Mouse (Mus musculus): ENCODE results near the gene 2810459M11Rik. TPM values are rescaled to one million over a fixed set of nuclear protein-coding genes. Genes with fewer than 3 reads are reported as not detected.

2810459M11Rik gene
- polyA plus RNA-seq, 1 experiment from 2014 or later, result 0.49 TPM

GRCm38 (mm10) chr1:86046833-86047563 is 1.3 kb downstream of the 2810459M11Rik start:
- no peak overlapping the region for H3K9ac ChIP-seq (ENCODE audit: low read length)
- no peaks in the 10 kb centered on the region for H3K36me3 ChIP-seq (ENCODE audit: control insufficient read depth, insufficient read depth, low read length)
- peaks cover 37% of the 10 kb centered on the region for H3K27me3 ChIP-seq (ENCODE audit: control insufficient read depth, insufficient read depth, low read length)
- DNase-seq (ENCODE audit: low spot score), result peak; percentile 31
- H3K4me1 ChIP-seq (ENCODE audit: control insufficient read depth, insufficient read depth, low read length), result peaks cover 5% of the 10 kb centered on the region; the same call in 1 of the 2 replicates
- whole genome bisulfite sequencing, result 5% methylated on average over 24 of the region's 24 CpGs
- no peaks in the 10 kb centered on the region for H3K9me3 ChIP-seq (ENCODE audit: control insufficient read depth, low read length)
- no peak overlapping the region for H3K27ac ChIP-seq (replicated peaks; ENCODE audit: low read depth, low read length)
- no peak for ATAC-seq (ENCODE audit: insufficient number of reproducible peaks, low FRiP score, low TSS enrichment, low read depth)
- peak overlapping the region; percentile 97 for H3K4me2 ChIP-seq (ENCODE audit: low read depth, severe bottlenecking)
- no peak overlapping the region; the same call in 1 of the 2 replicates for H3K4me3 ChIP-seq (ENCODE audit: low read depth, low read length)

DNA sequence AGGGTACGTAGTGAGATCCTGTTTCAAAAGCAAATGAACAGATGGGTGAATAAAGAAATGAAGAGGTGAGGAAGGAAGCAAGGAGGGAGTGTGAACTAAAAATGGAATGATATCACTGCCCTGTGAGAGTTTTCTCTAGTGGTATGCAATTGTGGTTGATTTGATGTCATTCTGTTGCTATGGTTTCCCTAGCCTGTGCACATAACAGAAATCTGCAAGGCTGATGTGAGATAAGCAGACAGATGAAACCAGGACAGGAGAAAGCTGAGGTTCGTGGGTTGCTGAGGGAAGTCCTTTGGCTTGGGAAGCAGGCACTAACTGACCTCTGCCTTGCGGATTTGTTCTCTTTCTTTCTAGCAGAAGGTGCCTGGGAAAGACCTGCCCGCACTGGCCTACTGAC is 2.6 kb downstream of the 2810459M11Rik start:
- WGBS, result 82% methylated on average over 4 of the region's 4 CpGs
- Histone ChIP-seq H3K27me3 (ENCODE audit: control insufficient read depth, insufficient read depth, low read length) (peaks cover 37% of the 10 kb centered on the region), H3K4me1 (ENCODE audit: control insufficient read depth, insufficient read depth, low read length) (peaks cover 5% of the 10 kb centered on the region; the same call in 1 of the 2 replicates), H3K36me3 (ENCODE audit: control insufficient read depth, insufficient read depth, low read length) (no peaks in the 10 kb centered on the region), H3K4me2 (ENCODE audit: low read depth, severe bottlenecking) (no peak overlapping the region), H3K4me3 (ENCODE audit: low read depth, low read length) (no peak overlapping the region), H3K9me3 (ENCODE audit: control insufficient read depth, low read length) (no peaks in the 10 kb centered on the region), H3K9ac (ENCODE audit: low read length) (no peak overlapping the region), H3K27ac (replicated peaks; ENCODE audit: low read depth, low read length) (no peak overlapping the region)
- DNase-seq (ENCODE audit: low spot score) (no peak), ATAC-seq (ENCODE audit: insufficient number of reproducible peaks, low FRiP score, low TSS enrichment, low read depth) (no peak)

DNA sequence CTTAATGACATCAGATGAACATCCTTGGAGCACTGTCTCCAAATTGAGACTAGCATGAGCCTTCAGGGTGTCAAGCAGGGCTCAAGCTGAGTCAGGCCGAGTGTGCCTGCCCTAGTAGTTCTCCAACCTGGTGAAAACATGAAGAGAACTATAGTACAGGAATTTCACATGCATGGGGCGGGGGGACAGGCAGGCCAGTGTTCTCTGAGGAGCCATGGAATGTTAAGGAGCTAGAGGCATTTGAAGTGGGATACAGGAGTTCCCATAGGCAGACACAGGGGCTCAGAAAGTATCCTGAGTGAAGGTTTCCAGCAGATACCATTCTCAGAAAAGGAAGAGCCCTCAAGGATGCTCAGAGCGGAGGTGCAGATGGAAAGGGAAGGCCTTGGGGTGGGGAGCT is 3.1 kb downstream of the 2810459M11Rik start:
- Histone ChIP-seq H3K4me2 (ENCODE audit: low read depth, severe bottlenecking) (no peak overlapping the region), H3K9me3 (ENCODE audit: control insufficient read depth, low read length) (no peaks in the 10 kb centered on the region), H3K36me3 (ENCODE audit: control insufficient read depth, insufficient read depth, low read length) (no peaks in the 10 kb centered on the region), H3K27ac (replicated peaks; ENCODE audit: low read depth, low read length) (no peak overlapping the region), H3K27me3 (ENCODE audit: control insufficient read depth, insufficient read depth, low read length) (peaks cover 37% of the 10 kb centered on the region), H3K9ac (ENCODE audit: low read length) (no peak overlapping the region), H3K4me1 (ENCODE audit: control insufficient read depth, insufficient read depth, low read length) (peaks cover 5% of the 10 kb centered on the region; the same call in 1 of the 2 replicates), H3K4me3 (ENCODE audit: low read depth, low read length) (no peak overlapping the region)
- no peak for DNase-seq (ENCODE audit: low spot score)
- WGBS, result 77% methylated on average over 3 of the region's 3 CpGs
- ATAC-seq (ENCODE audit: insufficient number of reproducible peaks, low FRiP score, low TSS enrichment, low read depth), result no peak

DNA sequence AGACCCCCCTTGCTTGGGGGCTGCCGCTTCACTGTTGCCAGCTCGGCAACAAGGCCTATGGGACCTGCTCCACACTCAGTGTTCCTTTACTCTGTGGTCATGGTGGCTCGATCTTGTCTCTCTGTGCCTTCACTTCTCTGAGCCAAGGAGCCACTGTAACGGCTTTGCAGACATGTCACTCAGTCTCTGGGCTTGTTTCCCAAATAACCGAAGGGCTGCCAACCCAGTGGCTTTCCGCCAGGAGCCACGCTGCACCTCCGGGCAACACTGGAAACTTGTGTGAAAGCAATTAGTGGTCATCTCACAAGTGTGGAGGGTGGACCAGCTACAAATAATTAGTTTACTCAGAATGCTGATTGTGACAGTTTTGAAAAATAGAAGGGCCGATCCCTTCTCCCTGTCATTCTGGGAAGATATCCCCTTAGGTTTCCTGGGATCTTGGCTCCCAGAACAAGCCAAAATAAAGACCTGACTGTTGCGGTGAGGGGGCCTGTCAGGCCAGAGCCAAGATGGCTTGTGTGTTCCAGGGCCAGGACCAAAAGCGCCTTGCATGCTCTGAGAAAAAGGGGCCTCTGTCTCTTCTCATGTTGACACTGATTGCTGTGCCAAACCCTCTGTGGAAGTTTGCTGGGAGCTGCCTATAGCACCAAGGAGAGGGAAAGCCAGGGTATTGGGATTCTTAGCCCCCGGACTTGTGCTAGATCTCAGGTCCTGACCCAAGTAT is 7.7 kb downstream of the 2810459M11Rik start:
- Histone ChIP-seq H3K4me1 (ENCODE audit: control insufficient read depth, insufficient read depth, low read length) (no peaks in the 10 kb centered on the region), H3K9me3 (ENCODE audit: control insufficient read depth, low read length) (no peaks in the 10 kb centered on the region), H3K4me3 (ENCODE audit: low read depth, low read length) (no peak overlapping the region), H3K27me3 (ENCODE audit: control insufficient read depth, insufficient read depth, low read length) (no peaks in the 10 kb centered on the region; the same call in 1 of the 2 replicates), H3K4me2 (ENCODE audit: low read depth, severe bottlenecking) (no peak overlapping the region), H3K9ac (ENCODE audit: low read length) (no peak overlapping the region), H3K27ac (replicated peaks; ENCODE audit: low read depth, low read length) (no peak overlapping the region), H3K36me3 (ENCODE audit: control insufficient read depth, insufficient read depth, low read length) (no peaks in the 10 kb centered on the region)
- ATAC-seq (ENCODE audit: insufficient number of reproducible peaks, low FRiP score, low TSS enrichment, low read depth) (no peak), DNase-seq (ENCODE audit: low spot score) (no peak)
- 87% methylated on average over 12 of the region's 12 CpGs for WGBS

- H3K4me1 ChIP-seq (ENCODE audit: control insufficient read depth, insufficient read depth, low read length), result no peaks in the 10 kb centered on the region
- H3K9ac ChIP-seq (ENCODE audit: low read length), result no peak overlapping the region
- no peak overlapping the region for H3K27ac ChIP-seq (replicated peaks; ENCODE audit: low read depth, low read length)
- no peaks in the 10 kb centered on the region for H3K27me3 ChIP-seq (ENCODE audit: control insufficient read depth, insufficient read depth, low read length)
- no peaks in the 10 kb centered on the region for H3K36me3 ChIP-seq (ENCODE audit: control insufficient read depth, insufficient read depth, low read length)
- no peak overlapping the region for H3K4me2 ChIP-seq (ENCODE audit: low read depth, severe bottlenecking)
- H3K4me3 ChIP-seq (ENCODE audit: low read depth, low read length), result no peak overlapping the region
- no peak for DNase-seq (ENCODE audit: low spot score)
- ATAC-seq (ENCODE audit: insufficient number of reproducible peaks, low FRiP score, low TSS enrichment, low read depth), result no peak
- WGBS, result 31% methylated on average over 3 of the region's 3 CpGs
- H3K9me3 ChIP-seq (ENCODE audit: control insufficient read depth, low read length), result no peaks in the 10 kb centered on the region
These were observed 9.3 kb downstream of the 2810459M11Rik start for GRCm38 (mm10) chr1:86054943-86055342.

GRCm38 (mm10) chr1:86056284-86056683 is 10.6 kb downstream of the 2810459M11Rik start:
- H3K4me1 ChIP-seq (ENCODE audit: control insufficient read depth, insufficient read depth, low read length), result no peaks in the 10 kb centered on the region
- ATAC-seq (ENCODE audit: insufficient number of reproducible peaks, low FRiP score, low TSS enrichment, low read depth) (no peak), DNase-seq (ENCODE audit: low spot score) (no peak)
- H3K27ac ChIP-seq (replicated peaks; ENCODE audit: low read depth, low read length), result no peak overlapping the region
- WGBS, result 92% methylated on average over 4 of the region's 4 CpGs
- H3K9ac ChIP-seq (ENCODE audit: low read length), result no peak overlapping the region
- no peaks in the 10 kb centered on the region for H3K9me3 ChIP-seq (ENCODE audit: control insufficient read depth, low read length)
- no peak overlapping the region for H3K4me3 ChIP-seq (ENCODE audit: low read depth, low read length)
- H3K4me2 ChIP-seq (ENCODE audit: low read depth, severe bottlenecking), result no peak overlapping the region
- H3K36me3 ChIP-seq (ENCODE audit: control insufficient read depth, insufficient read depth, low read length), result no peaks in the 10 kb centered on the region
- no peaks in the 10 kb centered on the region for H3K27me3 ChIP-seq (ENCODE audit: control insufficient read depth, insufficient read depth, low read length)

- no peak overlapping the region for H3K27ac ChIP-seq (replicated peaks; ENCODE audit: low read depth, low read length)
- peak; percentile 80 for ATAC-seq (ENCODE audit: insufficient number of reproducible peaks, low FRiP score, low TSS enrichment, low read depth)
- peak overlapping the region; percentile 45 for H3K4me2 ChIP-seq (ENCODE audit: low read depth, severe bottlenecking)
- no peaks in the 10 kb centered on the region for H3K27me3 ChIP-seq (ENCODE audit: control insufficient read depth, insufficient read depth, low read length)
- H3K4me3 ChIP-seq (ENCODE audit: low read depth, low read length), result peak overlapping the region; percentile 21; the same call in 1 of the 2 replicates
- DNase-seq (ENCODE audit: low spot score), result peak; percentile 98
- no peaks in the 10 kb centered on the region for H3K36me3 ChIP-seq (ENCODE audit: control insufficient read depth, insufficient read depth, low read length)
- WGBS, result 10% methylated on average over 21 of the region's 21 CpGs
- no peaks in the 10 kb centered on the region for H3K4me1 ChIP-seq (ENCODE audit: control insufficient read depth, insufficient read depth, low read length)
- peak overlapping the region; percentile 40; the same call in 1 of the 2 replicates for H3K9ac ChIP-seq (ENCODE audit: low read length)
- no peaks in the 10 kb centered on the region for H3K9me3 ChIP-seq (ENCODE audit: control insufficient read depth, low read length)
These were observed 13.4 kb downstream of the 2810459M11Rik start for GRCm38 (mm10) chr1:86058856-86059769.

DNA sequence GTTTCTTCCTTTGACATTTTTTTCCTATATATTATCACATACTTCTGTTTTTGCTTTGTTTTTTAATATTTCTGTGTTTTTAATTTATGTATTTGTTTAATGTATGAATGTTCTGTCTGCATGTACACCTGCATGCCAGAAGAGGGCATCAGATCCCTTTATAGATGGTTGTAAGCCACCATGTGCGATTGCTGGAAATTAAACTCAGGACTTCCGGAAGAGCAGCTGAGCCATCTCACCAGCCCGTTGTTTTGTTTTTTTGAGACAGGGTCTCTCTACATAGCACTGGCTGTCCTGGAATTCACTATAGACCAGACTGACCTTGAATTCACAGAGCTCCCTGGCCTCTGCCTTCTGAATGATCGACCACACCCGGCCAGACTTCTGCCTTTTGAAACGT is 16.9 kb downstream of the 2810459M11Rik start:
- no peak overlapping the region for H3K4me2 ChIP-seq (ENCODE audit: low read depth, severe bottlenecking)
- H3K9me3 ChIP-seq (ENCODE audit: control insufficient read depth, low read length), result no peaks in the 10 kb centered on the region
- no peak overlapping the region for H3K27ac ChIP-seq (replicated peaks; ENCODE audit: low read depth, low read length)
- H3K27me3 ChIP-seq (ENCODE audit: control insufficient read depth, insufficient read depth, low read length), result no peaks in the 10 kb centered on the region
- DNase-seq (ENCODE audit: low spot score), result no peak
- H3K36me3 ChIP-seq (ENCODE audit: control insufficient read depth, insufficient read depth, low read length), result no peaks in the 10 kb centered on the region; the same call in 1 of the 2 replicates
- 89% methylated on average over 6 of the region's 6 CpGs for WGBS
- H3K9ac ChIP-seq (ENCODE audit: low read length), result no peak overlapping the region
- peaks cover 3% of the 10 kb centered on the region; the same call in 1 of the 2 replicates for H3K4me1 ChIP-seq (ENCODE audit: control insufficient read depth, insufficient read depth, low read length)
- no peak overlapping the region for H3K4me3 ChIP-seq (ENCODE audit: low read depth, low read length)
- no peak for ATAC-seq (ENCODE audit: insufficient number of reproducible peaks, low FRiP score, low TSS enrichment, low read depth)
